Mouse (Mus musculus) olfactory bulb, adult 2 months (tissue): ENCODE measurements around the gene Ccr3.

Experiments used
- CTCF ChIP-seq: fragments of 200-500 bp; IDR thresholded peaks from 2 replicates; pipeline ENCODE4 v1.5.1; 2012; ENCODE audit warnings: low read depth, mild to moderate bottlenecking, low read length, moderate library complexity; ENCODE audit not compliant: insufficient read depth
- POLR2A ChIP-seq: fragments of 200-500 bp; IDR thresholded peaks from 2 replicates; pipeline ENCODE4 v1.6.1; 2012; ENCODE audit warnings: mild to moderate bottlenecking, low read depth, low read length, moderate library complexity; ENCODE audit not compliant: insufficient read depth

DNA sequence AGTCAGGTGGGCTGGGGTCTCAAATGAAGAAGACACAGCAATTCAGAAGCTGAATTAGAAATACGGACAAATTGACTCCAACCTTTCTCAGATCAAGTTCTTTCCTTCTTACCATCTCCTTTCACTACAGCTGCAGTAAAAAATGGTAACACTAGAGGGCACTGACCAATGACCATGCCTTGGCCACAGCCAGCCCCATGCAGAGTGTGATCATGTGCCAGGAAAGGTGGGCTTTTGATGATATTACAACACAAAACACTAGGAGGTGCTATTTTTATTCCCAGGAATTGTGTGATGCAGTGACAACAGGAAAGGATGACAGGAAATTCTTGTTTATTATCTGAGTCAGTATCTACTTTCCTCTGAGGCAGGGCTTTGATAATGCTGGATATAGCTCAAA, 11.6 kb downstream of the Ccr3 start:
- TF ChIP-seq CTCF (no peak), POLR2A (no peak)
